Mouse (Mus musculus): ENCODE measurements around the gene Trim28.

- TF ChIP-seq CTCF (IDR thresholded peaks at IDR 0.05; ENCODE audit: control insufficient read depth, insufficient read depth, insufficient replicate concordance, low read depth, low read length) = no peak
- no peak for TF ChIP-seq POLR2A (IDR thresholded peaks at IDR 0.05; ENCODE audit: control insufficient read depth, low read depth, low read length)
Measured at GRCm38 (mm10) chr7:13013671-13014070, 14.8 kb downstream of the Trim28 start.

All from testis, adult 2 months (tissue).